Mouse (Mus musculus) limb, embryonic 11.5 days (tissue): ENCODE measurements around the gene Ppp1r11. TPM values are rescaled to one million over a fixed set of nuclear protein-coding genes. Genes with fewer than 3 reads are reported as not detected.
A peak's percentile ranks its signal among the peaks of the same experiment; 100 is the strongest.

Source experiments
- ATAC-seq: fragments of 200-750 bp; cut with Nextera tagmentation; 2 replicates; pipeline ENCODE4 v1.8.0; 2017; ENCODE audit warnings: low read depth; ENCODE audit not compliant: insufficient number of reproducible peaks, low FRiP score, low TSS enrichment
- DNase-seq: peaks from one replicate; pipeline ENCODE4 v3.0.0-alpha.2; 2015; ENCODE audit warnings: low spot score
- H3K27ac ChIP-seq: fragments of 300-500 bp; sonication (generic); replicated peaks from 2 replicates; pipeline ENCODE4 v1.5.1; 2014; ENCODE audit warnings: low read depth, mild to moderate bottlenecking, low read length
- H3K27me3 ChIP-seq: fragments of 300-500 bp; sonication (generic); 2 replicates; pipeline ENCODE4 v1.6.1; 2014; ENCODE audit warnings: mild to moderate bottlenecking, low read length, mixed read lengths; ENCODE audit not compliant: control insufficient read depth, insufficient read depth
- H3K36me3 ChIP-seq: fragments of 300-500 bp; sonication (generic); 2 replicates; pipeline ENCODE4 v1.6.1; 2014; ENCODE audit warnings: mild to moderate bottlenecking, low read length, moderate library complexity, mixed read lengths; ENCODE audit not compliant: control insufficient read depth, insufficient read depth
- H3K4me1 ChIP-seq: fragments of 300-500 bp; sonication (generic); 2 replicates; pipeline ENCODE4 v1.6.1; 2014; ENCODE audit warnings: low read length, mixed read lengths; ENCODE audit not compliant: control insufficient read depth, insufficient read depth
- H3K4me2 ChIP-seq: fragments of 300-500 bp; sonication (generic); 2 replicates; pipeline ENCODE4 v1.6.1; 2014; ENCODE audit warnings: low read depth, mild to moderate bottlenecking, moderate library complexity; ENCODE audit not compliant: severe bottlenecking
- H3K4me3 ChIP-seq: fragments of 300-500 bp; sonication (generic); 2 replicates; pipeline ENCODE4 v1.5.1; 2014; ENCODE audit warnings: low read depth, low read length
- H3K9ac ChIP-seq: fragments of 300-500 bp; sonication (generic); 2 replicates; pipeline ENCODE4 v1.6.1; 2014; ENCODE audit warnings: mild to moderate bottlenecking, low read length
- H3K9me3 ChIP-seq: fragments of 300-500 bp; sonication (generic); 2 replicates; pipeline ENCODE4 v1.6.1; 2016; ENCODE audit warnings: low read length; ENCODE audit not compliant: control insufficient read depth
- WGBS: fragments of 180-500 bp; shearing (Covaris S2); extraction: QIAGEN DNeasy Blood & Tissue Kit; methylation state at CpG from one replicate; pipeline ENCODE4 v1.1.7; 2014; 5-methylcytosine and 5-hydroxymethylcytosine counted together
- polyA plus RNA-seq: library from polyadenylated mRNA; unstranded; fragments of >200 nt; fragmentation: Nextera tagmentation; extraction: Ambion mirVana; gene quantifications from 2 replicates; pipeline ENCODE4 v1.2.1, GENCODE M21; 2014

Ppp1r11 gene
- polyA plus RNA-seq, 1 experiment from 2014 or later, result 147 TPM

GRCm38 (mm10) chr17:36972791-36973190, 21.2 kb upstream of the Ppp1r11 start:
- no peaks in the 10 kb centered on the region for H3K36me3 ChIP-seq
- H3K27ac ChIP-seq, result no peak overlapping the region
- H3K4me3 ChIP-seq, result no peak overlapping the region
- DNase-seq, result no peak
- H3K4me2 ChIP-seq, result no peak overlapping the region
- WGBS, result 83% methylated on average over 3 of the region's 3 CpGs
- no peak for ATAC-seq
- H3K4me1 ChIP-seq, result no peaks in the 10 kb centered on the region
- no peak overlapping the region for H3K9ac ChIP-seq
- no peaks in the 10 kb centered on the region for H3K27me3 ChIP-seq
- no peaks in the 10 kb centered on the region for H3K9me3 ChIP-seq

DNA sequence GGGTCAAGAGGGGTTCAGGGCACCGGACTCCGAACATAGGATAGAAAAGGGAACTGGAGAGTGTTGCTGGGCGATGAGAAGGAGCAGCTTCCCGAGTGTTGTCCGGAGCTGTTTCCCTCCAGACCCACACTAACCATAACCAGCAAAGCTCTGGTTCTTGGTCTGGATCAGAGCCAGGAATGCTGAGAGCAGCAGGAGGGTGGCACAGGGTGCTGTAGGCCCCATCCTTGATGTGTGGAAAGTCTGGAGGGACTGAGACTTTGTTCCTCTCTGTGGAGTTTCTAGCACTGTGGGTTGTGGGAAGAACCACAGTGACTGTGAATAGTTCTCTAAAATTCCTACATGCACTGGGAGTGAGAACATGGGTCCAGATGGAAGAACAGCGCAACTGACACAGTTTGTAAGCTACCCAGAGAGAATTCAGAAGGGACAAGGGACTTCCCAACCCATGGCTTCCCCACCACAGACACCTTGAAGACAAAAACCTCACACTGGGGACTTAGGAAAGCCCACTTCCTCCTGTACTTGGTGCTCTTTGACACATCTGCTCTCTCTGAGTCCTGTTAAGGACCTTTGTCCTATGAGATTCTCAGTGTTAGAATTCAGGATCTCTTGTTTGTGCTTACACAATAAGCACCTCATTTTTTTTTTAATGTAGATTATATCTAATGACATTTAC, 19.8 kb upstream of the Ppp1r11 start:
- Histone ChIP-seq H3K9me3 (no peaks in the 10 kb centered on the region), H3K27me3 (no peaks in the 10 kb centered on the region), H3K4me2 (no peak overlapping the region), H3K4me3 (no peak overlapping the region), H3K9ac (no peak overlapping the region), H3K36me3 (no peaks in the 10 kb centered on the region), H3K27ac (no peak overlapping the region), H3K4me1 (no peaks in the 10 kb centered on the region)
- ATAC-seq (no peak), DNase-seq (no peak)
- 90% methylated on average over 6 of the region's 6 CpGs for WGBS

DNA sequence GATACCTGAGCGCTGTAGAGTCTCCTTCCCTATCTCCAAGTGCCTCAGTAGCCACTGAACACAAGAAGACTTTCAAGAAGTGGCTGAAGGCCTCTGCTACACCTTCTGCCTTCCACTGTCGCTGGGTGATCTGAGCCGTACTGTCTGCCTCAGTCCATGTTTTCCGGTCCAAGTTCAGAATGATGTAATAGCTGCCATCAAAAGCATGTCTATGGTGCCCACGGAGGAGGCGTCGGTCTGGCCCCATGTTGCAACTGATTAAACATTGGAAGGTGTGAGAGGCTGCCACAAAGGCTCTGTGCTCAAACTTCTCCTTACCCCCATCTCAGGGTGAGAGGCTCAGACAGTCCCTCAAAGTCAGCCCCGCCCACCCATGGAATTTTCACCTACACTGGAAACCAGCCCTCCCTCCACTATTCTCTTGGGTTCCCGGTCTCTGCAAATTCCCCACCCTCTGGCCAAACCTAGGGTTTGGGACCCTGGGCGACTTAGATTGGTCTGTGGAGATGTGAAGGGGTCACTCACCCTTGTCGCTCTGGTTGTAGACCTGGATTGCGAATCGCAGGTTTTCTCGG, 18.9 kb upstream of the Ppp1r11 start:
- H3K9me3 ChIP-seq, result no peaks in the 10 kb centered on the region
- H3K9ac ChIP-seq, result no peak overlapping the region
- H3K36me3 ChIP-seq, result no peaks in the 10 kb centered on the region
- 85% methylated on average over 14 of the region's 14 CpGs for WGBS
- no peak for ATAC-seq
- no peak overlapping the region for H3K27ac ChIP-seq
- no peak overlapping the region for H3K4me3 ChIP-seq
- H3K27me3 ChIP-seq, result no peaks in the 10 kb centered on the region
- no peak overlapping the region for H3K4me2 ChIP-seq
- DNase-seq, result no peak
- no peaks in the 10 kb centered on the region for H3K4me1 ChIP-seq

- WGBS, result 95% methylated on average over 1 of the region's 1 CpGs
- Histone ChIP-seq H3K36me3 (no peaks in the 10 kb centered on the region), H3K4me2 (no peak overlapping the region), H3K27me3 (no peaks in the 10 kb centered on the region), H3K4me1 (no peaks in the 10 kb centered on the region), H3K27ac (no peak overlapping the region), H3K9me3 (no peaks in the 10 kb centered on the region), H3K4me3 (no peak overlapping the region), H3K9ac (no peak overlapping the region)
- DNase-seq, result no peak
- ATAC-seq, result no peak
These were observed 15.3 kb upstream of the Ppp1r11 start for GRCm38 (mm10) chr17:36966875-36967274.

DNA sequence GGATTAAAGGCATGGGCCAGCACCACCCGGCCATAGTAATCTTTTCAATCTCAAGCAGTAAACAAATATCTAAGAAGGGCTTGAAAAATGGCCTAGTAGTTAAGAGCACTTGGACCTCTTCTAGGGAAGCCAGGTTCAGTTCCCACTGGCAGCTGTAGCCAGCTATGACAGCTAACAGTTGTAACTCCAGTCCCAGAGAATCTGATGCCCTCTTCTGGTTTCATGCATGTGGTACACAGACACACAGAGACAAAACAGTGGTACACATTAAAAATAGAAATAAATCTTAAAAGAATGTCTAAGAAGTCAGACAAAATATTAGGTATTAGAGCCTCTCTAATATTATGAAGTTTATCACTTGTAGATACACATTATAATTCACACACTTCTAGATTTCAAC, 9.6 kb upstream of the Ppp1r11 start:
- Histone ChIP-seq H3K9me3 (no peaks in the 10 kb centered on the region), H3K27ac (no peak overlapping the region), H3K4me1 (peaks cover 6% of the 10 kb centered on the region; the same call in 1 of the 2 replicates), H3K27me3 (no peaks in the 10 kb centered on the region), H3K4me3 (no peak overlapping the region), H3K9ac (no peak overlapping the region), H3K36me3 (no peaks in the 10 kb centered on the region), H3K4me2 (no peak overlapping the region)
- WGBS, result 72% methylated on average over 1 of the region's 1 CpGs
- DNase-seq (no peak), ATAC-seq (no peak)

DNA sequence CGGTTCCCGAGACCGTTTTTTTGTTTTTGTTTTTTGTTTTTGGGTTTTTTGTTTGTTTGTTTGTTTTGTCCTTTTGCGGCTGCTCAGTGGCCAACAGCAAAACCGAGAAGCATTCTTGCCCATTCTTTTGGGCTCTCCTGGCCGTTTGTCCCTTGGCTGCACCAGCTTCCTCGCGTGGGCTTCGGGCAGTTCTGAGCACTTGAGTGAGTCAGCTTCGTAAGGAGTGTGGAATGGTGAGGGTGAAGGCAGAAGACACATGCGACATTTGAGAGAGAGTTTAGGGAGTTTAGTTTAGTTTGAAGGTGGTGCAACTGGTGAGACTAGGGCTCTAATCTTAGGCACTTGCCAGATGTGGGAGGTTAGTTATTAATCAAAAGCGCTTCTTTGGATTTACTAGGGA, 7.3 kb upstream of the Ppp1r11 start:
- Histone ChIP-seq H3K36me3 (no peaks in the 10 kb centered on the region), H3K4me3 (peak overlapping the region; percentile 48), H3K9me3 (no peaks in the 10 kb centered on the region), H3K27me3 (no peaks in the 10 kb centered on the region), H3K4me2 (peak overlapping the region; percentile 75), H3K27ac (0 out of 2 replicates have a peak overlapping the region, but pooled peaks have one; percentile 30), H3K4me1 (peaks cover 6% of the 10 kb centered on the region; the same call in 1 of the 2 replicates), H3K9ac (peak overlapping the region; percentile 78)
- DNase-seq, result no peak
- WGBS, result 10% methylated on average over 12 of the region's 12 CpGs
- no peak for ATAC-seq

DNA sequence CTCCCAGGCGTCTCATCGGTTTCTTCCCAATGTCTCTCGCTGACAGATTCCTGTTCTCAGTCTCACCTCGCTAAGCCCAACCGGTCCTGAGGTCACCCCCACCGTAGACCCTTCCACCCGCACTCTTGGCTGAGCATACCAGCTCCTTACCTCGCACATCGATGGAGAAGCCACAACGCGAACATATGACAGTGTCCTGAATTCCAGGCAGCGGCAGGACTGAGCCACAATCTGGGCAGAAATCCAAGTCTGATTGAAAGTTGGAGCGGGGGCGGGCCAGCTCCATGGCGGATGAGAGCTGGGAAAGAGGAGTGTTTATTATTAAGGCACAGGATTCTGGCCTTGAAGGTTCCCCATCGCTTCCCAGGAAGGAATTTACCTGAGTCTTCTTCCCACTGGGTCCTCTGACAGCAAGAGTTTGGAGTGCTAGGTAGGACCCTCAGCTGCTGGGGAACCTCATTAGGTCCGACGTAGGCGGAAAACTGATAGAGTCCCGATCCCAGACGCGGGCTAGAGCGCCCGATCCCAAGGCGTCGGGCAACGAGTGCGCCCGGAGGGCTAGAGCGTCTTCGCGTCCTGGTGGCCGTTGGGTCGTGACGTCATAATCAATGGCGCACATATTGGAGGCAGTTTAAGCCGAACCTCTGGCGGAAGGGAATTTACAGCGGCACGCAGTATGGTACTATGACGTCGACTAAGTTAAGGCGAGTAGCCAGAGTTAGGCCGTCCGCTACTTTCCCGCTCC, 6.6 kb upstream of the Ppp1r11 start, which contains the start of the genes Znrd1 and Znrd1as:
Gene Znrd1 (minus strand): TSS at position 561 of the 745 bp plus-strand sequence.
Gene Znrd1as (plus strand): TSS at position 594 of the 745 bp plus-strand sequence.
- Histone ChIP-seq H3K9me3 (no peaks in the 10 kb centered on the region), H3K9ac (peak within 1 kb of the TSS; percentile 78), H3K36me3 (no peaks in the 10 kb centered on the region), H3K4me1 (peaks cover 6% of the 10 kb centered on the region; the same call in 1 of the 2 replicates), H3K4me2 (peak within 1 kb of the TSS; percentile 75), H3K4me3 (peak within 1 kb of the TSS; percentile 48), H3K27ac (0 out of 2 replicates have a peak within 1 kb of the TSS, but pooled peaks have one; percentile 30), H3K27me3 (no peaks in the 10 kb centered on the region)
- ATAC-seq (peak; percentile 95), DNase-seq (peak; percentile 98)
- under 1% methylated on average over 46 of the region's 46 CpGs for WGBS

- WGBS, result 75% methylated on average over 1 of the region's 1 CpGs
These were observed 1.5 kb upstream of the Ppp1r11 start for GRCm38 (mm10) chr17:36953062-36953461.

More at GRCm38 (mm10) chr17:36953062-36953461, 1.5 kb upstream of the Ppp1r11 start:
- Histone ChIP-seq H3K27me3 (no peaks in the 10 kb centered on the region), H3K9ac (no peak overlapping the region), H3K36me3 (no peaks in the 10 kb centered on the region), H3K4me1 (peaks cover 6% of the 10 kb centered on the region; the same call in 1 of the 2 replicates), H3K9me3 (no peaks in the 10 kb centered on the region), H3K27ac (no peak overlapping the region), H3K4me2 (no peak overlapping the region), H3K4me3 (no peak overlapping the region)
- ATAC-seq (no peak), DNase-seq (no peak)
